Mouse (Mus musculus) lung, postnatal 0 days (tissue): ENCODE data around the gene RPS10-NUDT3.

ENCODE experiments used
- CTCF ChIP-seq: IDR thresholded peaks from 2 replicates; pipeline ENCODE4 v1.5.1; 2016; ENCODE audit warnings: antibody characterized with exemption, mild to moderate bottlenecking
- EP300 ChIP-seq: IDR thresholded peaks from 2 replicates; pipeline ENCODE4 v1.6.1; 2016; ENCODE audit warnings: antibody characterized with exemption, mild to moderate bottlenecking, control low read depth

DNA sequence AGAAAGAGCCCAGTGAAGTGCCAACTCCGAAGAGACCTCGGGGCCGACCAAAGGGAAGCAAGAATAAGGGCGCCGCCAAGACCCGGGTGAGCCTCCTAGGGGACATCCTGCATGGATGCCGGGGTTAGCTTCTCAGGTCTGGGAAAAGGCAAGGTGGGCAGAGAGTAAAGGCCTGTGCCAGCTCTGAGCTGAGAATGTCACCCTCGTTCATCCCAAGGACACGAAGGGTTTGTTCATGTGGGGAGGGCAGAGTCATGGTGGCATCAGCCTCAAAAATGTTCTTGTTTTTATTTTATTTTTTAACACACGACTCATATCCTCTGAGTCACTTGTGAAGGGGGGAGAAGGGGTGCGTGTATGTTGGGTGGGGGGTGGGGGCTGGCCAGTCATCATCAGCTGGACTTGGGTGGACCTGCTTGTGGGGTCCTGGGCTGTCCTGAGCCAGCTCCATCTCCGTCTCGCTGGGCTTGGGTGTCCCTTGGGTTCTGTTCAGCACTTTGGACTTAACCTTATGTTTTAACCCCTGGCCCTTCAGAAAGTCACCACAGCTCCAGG is 74.0 kb downstream of the RPS10-NUDT3 start:
- TF ChIP-seq CTCF, result no peak
- TF ChIP-seq EP300, result no peak
